Mouse (Mus musculus) left cerebral cortex, postnatal 14 days (tissue): ENCODE data around the gene Drp2. TPM values are rescaled to one million over a fixed set of nuclear protein-coding genes. Genes with fewer than 3 reads are reported as not detected.

Source experiments
- DNase-seq, 2 experiments: peaks; one replicate each; pipeline ENCODE4 v3.0.0; 2021 to 2022; ENCODE audit warnings: low spot score in 2 of 2, mixed read lengths in 1 of 2
- intact Hi-C: fragments of 180-260 bp; cut with DNase I; formaldehyde crosslinking; loops from one replicate; pipeline ENCODE4 v1.15.1; 2025
- long read RNA-seq, 2 experiments: library from polyadenylated mRNA; stranded (forward); transcript quantifications; one replicate each; pipeline ENCODE4 v2.0.0; 2021
- total RNA-seq, 2 experiments: library from RNA; stranded (reverse); gene quantifications; 2 replicates each; pipeline ENCODE4 v1.2.3; 2021

Gene Drp2
- total RNA-seq: 10 to 100 TPM; 55.0 to 73.9 TPM
- long read RNA-seq, experiment 1, full-length matches to known transcripts: 7 of 33 reads
- long read RNA-seq, experiment 1, partial matches to known transcripts: 3 of 33 reads
- long read RNA-seq, experiment 1, other reads (novel, unspliced or antisense): 23 of 33 reads
- long read RNA-seq, experiment 2, full-length matches to known transcripts: 7 of 19 reads
- long read RNA-seq, experiment 2, partial matches to known transcripts: 9 of 19 reads
- long read RNA-seq, experiment 2, other reads (novel, unspliced or antisense): 3 of 19 reads

GRCm38 (mm10) chrX:134403863-134404583 lies at the start of gene Drp2:
Drp2 (plus strand) TSS chrX:134404551.
- peak in 1 of 2 experiments; percentile 20 for DNase-seq
- intact Hi-C loops: no loop called here

- DNase-seq: no peak
- intact Hi-C loops: no loop called here
Observed at GRCm38 (mm10) chrX:134359336-134359735, 45.0 kb upstream of the Drp2 start.

- DNase-seq: no peak
- intact Hi-C loops: no loop called here
Observed at GRCm38 (mm10) chrX:134362156-134362555, 42.2 kb upstream of the Drp2 start.

DNA sequence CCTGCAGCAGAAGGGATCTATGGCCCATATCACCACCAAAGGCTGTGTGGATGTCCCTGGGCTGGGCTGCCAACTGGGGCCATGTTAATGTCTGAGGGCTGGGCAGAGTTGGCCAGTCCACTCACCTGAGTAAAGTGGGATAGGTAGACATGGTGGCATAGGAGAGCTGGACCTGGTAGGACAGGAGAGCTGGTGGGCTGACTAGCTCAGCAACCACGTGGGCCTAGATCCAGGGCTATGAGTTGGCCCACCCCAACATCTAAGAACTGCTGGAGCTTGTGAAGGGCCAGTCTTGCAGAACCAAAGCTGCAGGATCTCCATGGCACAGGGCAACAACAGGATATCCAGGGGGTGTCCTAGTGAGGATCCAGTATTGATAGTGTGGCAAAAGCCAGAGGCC lies 38.9 kb upstream of the Drp2 start:
- intact Hi-C loops: no loop called here

GRCm38 (mm10) chrX:134366547-134366946 lies 37.8 kb upstream of the Drp2 start:
- intact Hi-C loops: no loop called here

More for the DNA sequence above, 38.9 kb upstream of the Drp2 start:
- DNase-seq: no peak

DNA sequence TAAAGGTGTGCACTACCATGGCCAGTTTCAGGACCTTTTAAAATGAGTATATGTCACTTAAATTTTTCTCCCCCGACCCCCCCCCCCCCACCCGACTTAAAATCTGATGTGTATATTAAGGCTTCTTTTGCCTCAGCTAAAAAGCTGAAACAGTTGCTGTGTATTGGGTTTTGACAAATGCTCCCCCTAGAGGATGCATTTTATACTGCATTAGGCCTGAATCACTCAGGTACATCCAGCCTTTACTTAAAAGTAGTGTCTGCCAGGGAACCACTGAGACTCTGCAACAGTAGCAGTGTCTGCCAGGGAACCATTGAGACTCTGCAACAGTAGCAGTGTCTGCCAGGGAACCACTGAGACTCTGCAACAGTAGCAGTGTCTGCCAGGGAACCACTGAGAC lies 33.1 kb upstream of the Drp2 start:
- intact Hi-C loops: no loop called here
- no peak for DNase-seq

More at GRCm38 (mm10) chrX:134366547-134366946, 37.8 kb upstream of the Drp2 start:
- DNase-seq: no peak

- DNase-seq: no peak
- intact Hi-C loops: no loop called here
Observed at GRCm38 (mm10) chrX:134374190-134374589, 30.2 kb upstream of the Drp2 start.

GRCm38 (mm10) chrX:134384896-134385295 lies 19.5 kb upstream of the Drp2 start:
- intact Hi-C loops: no loop called here
- DNase-seq: no peak

GRCm38 (mm10) chrX:134398972-134399371 lies 5.4 kb upstream of the Drp2 start:
- DNase-seq: peak; percentile 11 to 31
- intact Hi-C loops: no loop called here

- peak in 1 of 2 experiments; percentile 34 for DNase-seq
- intact Hi-C loops: no loop called here
Observed at GRCm38 (mm10) chrX:134404584-134404955, 219 bp downstream of the Drp2 start.

DNA sequence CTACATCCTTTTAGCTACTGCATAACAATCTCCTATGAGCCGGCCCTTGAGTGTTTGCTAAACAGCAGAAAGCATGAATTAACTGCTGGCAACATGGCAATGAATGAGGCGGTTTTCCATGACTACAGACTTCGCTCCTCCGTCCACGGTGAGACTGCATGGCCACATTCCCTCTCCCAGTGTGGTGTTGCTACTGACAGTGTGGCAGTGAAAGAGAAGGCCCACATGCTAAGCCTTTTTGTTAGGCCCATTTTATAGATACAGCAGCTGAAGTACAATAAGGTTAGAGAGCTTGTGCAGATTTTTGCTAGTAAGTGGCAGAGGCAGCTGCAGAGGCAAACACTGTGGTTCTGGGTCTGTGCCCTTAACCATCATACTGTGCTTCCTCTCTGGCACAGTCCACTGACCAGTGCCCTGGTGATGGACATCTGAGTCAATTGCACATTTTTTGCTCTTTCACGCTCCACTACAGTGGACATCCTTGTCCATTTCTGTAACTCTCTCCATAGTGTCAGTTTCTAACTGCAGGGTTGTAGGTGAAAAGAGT lies 5.1 kb downstream of the Drp2 start:
- intact Hi-C loops: no loop called here
- DNase-seq: no peak

DNA sequence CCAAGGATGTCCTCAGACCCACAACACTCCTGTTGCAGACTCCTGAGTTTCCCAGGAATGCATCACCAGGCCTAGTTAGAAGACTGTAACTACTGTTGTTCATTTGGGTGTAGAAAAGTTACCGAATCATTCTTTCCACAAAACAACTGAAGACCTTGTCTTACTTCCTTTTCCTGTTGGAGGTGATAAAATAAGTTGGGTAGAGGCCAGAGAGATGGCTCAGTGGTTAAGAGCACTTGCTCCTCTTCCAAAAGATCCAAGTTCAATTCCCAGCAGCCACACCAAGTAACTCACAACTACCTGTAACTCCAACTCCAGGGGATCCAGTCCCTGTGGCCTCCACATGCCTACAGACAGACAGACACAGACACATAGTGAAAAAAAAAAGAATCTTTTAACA lies 7.7 kb downstream of the Drp2 start:
- intact Hi-C loops: no loop called here
- no peak for DNase-seq

GRCm38 (mm10) chrX:134420097-134420496 lies 15.7 kb downstream of the Drp2 start:
- no peak for DNase-seq
- intact Hi-C loops: no loop called here

GRCm38 (mm10) chrX:134424263-134424662 lies 19.9 kb downstream of the Drp2 start:
- DNase-seq: no peak
- intact Hi-C loops: no loop called here

DNA sequence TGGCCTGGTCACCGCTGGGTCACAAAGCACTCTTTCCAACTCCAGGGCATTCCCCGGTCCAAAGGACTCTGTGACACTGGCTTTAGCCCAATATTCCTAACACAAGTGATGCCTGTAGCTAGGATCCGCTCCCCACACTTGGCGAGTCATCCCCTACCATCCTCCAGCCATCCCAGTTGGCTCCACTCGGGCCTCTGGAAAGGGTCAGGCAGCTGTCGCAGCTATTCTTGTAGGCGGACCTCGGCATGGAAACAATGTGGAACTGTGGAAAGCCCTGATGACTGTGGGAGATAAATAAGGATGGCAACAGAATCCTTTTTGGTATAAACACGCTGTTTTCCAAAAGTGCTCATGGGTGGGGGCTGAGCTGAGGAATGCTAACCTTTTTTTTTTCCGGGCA lies 21.4 kb downstream of the Drp2 start:
- intact Hi-C loops: no loop called here
- no peak for DNase-seq

DNA sequence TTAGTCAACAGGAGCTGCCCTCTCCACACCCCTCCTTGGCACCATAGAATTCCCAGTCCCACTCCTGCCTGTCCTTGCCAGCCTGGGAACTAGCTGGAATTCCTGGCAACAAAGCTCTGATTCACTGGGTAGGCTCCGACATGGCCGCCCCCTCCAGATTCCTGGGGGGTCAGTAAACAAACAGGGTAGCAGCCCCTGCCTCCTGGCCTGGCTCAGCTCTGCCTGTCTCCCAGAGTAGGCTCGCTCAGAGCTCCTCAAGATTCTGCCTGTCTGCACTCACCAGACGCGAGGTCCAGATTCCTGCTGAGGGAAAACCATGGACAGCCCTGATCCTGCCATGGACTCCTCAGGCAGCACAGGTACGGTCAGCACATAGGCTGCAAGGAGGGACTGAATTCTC lies 22.5 kb downstream of the Drp2 start:
- no peak for DNase-seq
- intact Hi-C loops: no loop called here

DNA sequence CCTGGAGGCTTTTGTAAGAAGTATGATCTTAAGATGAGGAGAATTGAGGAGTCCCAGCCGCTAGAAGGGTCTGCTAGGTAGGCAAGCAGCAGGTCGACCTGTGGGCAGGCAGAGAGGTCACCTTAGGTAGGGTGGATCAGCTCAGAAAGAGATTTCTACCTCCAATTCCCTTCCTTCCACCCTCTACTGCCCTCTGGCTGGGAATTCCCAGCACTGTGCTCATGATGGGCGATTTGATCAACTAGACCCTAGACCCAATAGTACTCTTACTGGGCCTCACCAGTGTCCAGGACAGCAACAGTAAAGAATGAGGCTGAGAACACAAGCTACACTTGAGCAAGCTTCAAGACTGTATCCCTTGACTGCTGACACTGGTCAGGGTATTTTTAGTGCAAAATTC lies 23.0 kb downstream of the Drp2 start:
- intact Hi-C loops: no loop called here
- no peak for DNase-seq

GRCm38 (mm10) chrX:134474988-134475710 lies 70.8 kb downstream of the Drp2 start:
- intact Hi-C loops: no loop called here

GRCm38 (mm10) chrX:134476290-134476689 lies 71.9 kb downstream of the Drp2 start, which contains the start of gene Taf7l:
Taf7l (minus strand) TSS chrX:134476490.
- DNase-seq: no peak
- intact Hi-C loops: no loop called here

More at GRCm38 (mm10) chrX:134474988-134475710, 70.8 kb downstream of the Drp2 start:
- DNase-seq: no peak

DNA sequence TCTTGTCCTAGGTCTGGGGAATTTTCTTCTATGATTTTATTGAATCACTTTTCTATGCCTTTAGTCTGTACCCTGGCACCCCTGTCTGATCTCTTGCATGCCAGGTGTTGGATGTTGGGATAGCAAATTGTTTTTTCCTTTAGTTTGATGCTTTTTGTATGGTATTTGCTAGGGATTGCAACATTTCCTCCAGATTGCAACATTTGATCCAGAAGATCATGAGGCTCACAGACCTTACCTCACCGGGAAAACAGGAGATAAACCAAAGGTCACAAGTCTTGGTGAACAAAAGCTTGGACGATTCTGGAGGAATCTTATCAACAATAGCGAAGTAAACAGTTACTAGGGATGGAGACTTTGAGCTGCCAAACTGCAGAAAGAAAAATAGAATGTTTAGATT lies 77.4 kb downstream of the Drp2 start:
- DNase-seq: no peak
- intact Hi-C loops: no loop called here
